Mouse (Mus musculus) kidney, adult 9 months (tissue): ENCODE measurements around the gene Phrf1.

Experiments used
- DNase-seq: peaks from one replicate; pipeline ENCODE4 v3.0.0; 2022

Gene Phrf1

DNA sequence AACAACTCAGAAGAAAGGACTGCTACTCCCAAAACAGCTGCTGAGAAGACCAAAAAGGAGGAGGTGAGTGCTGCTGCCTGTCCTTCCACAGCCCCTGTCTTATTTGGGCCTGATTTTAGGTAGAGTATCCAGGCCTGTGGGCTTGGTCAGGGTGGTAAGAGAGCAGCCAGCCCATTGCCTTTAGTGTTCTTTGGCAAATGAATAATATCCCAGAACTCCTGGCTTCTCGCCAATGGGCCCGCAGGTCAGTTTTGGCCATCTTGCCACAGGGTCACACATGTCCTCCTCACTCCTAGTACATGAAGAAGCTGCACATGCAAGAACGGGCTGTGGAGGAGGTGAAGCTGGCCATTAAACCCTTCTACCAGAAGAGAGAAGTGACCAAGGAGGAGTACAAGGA lies 32.9 kb downstream of the Phrf1 start:
- DNase-seq, result no peak

DNA sequence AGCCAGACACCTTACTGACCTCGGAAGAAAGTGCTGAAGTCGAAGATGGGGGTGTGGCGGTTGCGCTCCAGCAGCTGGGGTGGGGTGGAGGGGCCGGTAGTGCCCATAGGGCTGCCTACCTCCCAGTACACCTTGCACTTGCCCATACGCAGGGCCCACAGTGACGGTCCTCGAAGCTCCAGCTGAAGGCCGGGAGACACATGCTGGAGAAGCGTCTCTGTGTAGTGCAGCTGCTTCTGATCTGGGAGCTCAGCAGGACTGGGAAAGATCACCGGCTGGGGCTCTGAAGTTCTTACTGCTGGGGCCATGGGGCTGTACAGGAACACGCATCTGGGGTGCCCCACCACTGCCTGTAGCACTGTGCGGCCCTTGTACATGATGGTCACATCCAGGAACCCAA lies 35.1 kb downstream of the Phrf1 start:
- no peak for DNase-seq

DNA sequence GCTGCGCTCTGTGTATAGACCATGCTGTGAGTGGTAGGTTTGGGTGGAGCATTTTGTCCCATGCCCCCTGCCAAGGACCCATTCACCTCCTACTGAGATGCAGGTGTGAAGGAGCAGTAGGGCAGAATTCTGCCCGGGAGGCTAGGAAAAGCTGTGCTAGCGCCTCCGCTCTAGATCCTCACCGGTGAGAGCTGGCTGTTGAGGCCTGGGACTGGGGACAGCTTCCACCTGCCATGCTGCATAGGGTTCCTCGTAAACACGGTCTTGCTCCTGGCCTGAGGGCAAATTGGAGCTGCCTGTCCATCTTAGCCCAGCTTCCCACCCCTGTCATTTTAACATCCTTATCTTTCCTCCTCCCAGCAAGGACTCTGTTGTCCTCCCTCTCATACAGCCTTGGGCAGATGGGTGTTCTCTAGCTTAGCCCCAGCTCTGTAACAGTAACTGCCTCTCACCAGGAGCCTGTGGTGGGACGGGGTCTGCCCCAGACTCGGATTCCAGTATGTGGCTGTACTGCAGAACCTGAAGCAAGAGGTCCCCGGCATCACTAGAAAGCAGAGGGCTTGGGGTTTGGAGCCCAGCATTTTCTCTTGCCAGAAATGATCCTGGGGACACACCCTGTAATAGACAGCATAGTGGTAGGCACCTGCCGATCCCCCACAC lies 35.6 kb downstream of the Phrf1 start:
- no peak for DNase-seq

- DNase-seq, result peak; percentile 44
Measured at GRCm38 (mm10) chr7:141264761-141265410, 36.3 kb downstream of the Phrf1 start.

DNA sequence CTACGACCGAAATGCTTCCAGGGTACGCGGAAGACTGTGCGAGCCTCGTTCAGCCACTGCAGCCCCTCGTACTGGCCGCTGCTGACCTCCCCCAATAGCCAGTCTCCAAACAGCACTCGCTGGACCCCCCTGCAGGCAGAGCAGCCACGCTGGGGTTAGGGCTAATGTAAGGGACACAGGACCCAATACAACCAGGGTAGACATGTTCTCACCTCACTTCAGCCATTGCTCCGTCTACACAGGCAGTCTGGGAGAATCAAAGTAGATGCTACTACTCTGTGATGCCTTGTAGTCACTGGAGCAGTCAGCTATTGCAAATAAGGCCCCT lies 36.8 kb downstream of the Phrf1 start:
- DNase-seq, result no peak

DNA sequence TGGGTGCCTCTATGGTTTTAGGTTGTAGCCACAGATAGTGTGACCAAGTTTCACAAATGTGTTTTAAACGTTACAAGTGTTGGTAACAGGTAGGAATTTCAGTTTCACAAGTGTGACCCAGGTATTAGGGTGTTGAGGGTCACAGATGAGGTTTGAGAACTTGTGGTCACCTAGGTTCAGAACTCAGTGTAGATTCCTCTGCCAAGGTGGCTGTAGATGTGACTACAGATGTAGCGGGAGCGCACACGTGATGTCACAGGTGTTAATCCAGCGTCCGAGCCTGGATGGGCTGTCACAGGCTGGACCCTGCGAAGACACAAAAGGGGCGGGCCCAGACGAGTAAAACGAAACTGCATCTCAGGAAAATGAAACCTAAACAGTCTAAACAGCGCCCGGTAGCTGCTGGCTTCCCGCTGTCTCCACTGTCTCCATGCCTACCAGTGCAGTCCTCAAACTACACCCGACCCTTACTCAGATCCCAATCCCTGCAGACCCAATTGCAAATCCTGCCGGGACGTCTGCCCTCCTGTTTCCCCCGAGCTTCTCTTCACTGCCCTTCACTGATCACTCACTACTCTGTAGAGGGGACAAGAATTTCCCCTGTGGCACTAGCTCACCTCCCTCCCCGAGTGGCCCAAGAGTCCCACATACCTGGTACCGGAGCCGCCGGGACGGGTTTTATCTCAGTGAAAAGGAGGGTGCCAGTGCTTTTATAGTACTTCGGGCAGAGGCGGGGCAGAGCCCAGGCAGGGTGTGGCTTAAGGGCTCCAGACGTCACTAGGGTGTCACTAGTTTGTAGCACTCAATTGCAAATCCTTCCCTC lies 37.4 kb downstream of the Phrf1 start, which contains the start of gene Irf7:
Gene Irf7, minus strand, starts transcription at position 743 of the 823 bp plus-strand sequence.
- DNase-seq, result peak; percentile 78

- no peak for DNase-seq
Measured at GRCm38 (mm10) chr7:141268466-141269272, 40.1 kb downstream of the Phrf1 start.

- DNase-seq, result no peak
Measured at GRCm38 (mm10) chr7:141269273-141269545, 40.6 kb downstream of the Phrf1 start.

GRCm38 (mm10) chr7:141270631-141271030 lies 42.0 kb downstream of the Phrf1 start:
- no peak for DNase-seq

DNA sequence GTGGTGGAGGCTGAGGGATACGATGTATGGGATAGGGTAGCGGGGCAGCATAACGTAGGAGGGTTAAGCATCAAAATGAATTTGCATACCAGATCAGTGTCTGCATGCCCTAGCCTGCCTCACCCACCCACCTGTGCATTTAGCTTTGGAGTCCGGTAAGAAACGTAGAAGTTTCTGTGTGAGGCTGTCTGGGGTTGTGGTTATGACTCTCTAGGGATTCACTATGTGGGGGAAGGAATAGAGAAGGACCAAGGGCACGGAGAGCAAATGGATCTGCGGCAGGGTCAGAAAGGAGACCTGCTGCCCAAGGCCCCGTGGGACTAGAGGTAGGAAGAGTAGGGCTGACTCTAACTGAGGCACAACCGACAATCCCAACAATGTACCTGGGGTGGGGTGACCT lies 46.8 kb downstream of the Phrf1 start:
- no peak for DNase-seq

DNA sequence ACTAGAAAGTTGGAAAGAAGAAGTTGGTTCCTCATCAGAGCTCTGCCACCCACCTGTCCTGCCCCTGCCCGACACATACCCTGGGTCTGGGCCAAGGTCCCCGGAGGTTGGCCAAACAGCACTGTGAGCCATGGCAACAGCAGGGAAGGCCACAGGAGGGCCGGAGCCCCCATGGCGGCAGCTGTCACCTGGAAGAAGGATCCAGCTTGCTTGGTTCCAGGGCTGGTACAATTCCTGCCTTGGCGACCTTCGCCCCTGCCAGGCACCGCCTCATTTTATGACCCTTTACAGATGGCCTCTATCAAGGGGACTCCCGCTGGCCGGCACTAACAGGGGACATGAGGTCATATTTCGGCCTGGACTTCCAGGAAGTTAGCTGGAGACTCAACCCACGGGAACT lies 48.0 kb downstream of the Phrf1 start, which contains the start of gene Cdhr5:
Gene Cdhr5, minus strand, starts transcription at position 241 of the 400 bp plus-strand sequence.
- DNase-seq, result peak; percentile 88

DNA sequence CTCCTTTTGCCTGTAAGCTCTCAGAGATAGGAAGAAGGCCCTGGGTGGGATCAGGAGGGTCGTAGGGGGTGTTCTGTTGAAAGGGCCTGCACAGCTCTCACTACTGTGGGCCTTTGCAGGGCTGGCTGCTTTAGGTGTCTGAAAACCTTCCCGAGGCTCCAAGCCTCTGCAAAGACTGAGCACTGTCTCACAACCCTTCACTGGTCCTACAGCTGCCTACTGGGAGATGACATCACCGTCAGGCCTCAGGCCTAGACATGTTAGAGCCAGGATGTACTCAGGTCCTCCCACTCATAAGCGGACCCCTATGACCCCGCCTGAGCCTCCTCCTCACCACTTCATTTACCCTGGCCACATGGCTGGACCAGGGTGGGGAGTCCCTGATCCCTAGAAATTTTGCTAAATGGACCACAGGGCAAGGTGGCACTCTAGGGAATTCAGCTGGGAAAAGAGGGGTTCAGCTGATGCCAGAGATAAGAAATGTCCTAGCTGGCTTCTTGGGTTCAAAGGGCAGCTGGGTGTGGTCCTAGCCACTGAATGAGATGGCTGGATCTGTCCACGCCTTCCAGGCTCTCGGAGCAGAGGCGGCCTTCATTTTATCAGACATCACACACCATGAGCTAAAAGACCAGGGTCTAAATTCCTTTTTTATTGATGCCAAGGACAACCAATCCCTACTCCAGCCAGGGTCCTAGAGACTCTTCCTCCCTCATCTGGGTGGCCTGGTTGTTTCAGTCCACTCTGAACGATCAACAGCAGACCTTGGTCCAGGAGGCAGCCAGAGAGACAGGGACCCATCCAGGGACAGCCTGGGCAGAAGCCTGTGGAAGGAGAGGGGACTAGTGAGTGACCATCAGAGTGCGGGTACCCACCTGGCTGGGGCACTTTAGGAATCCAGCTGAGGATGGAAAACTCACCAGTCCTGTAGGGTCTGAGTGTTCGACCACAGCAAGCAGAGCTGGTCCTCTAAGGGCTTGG lies 49.4 kb downstream of the Phrf1 start:
- no peak for DNase-seq

DNA sequence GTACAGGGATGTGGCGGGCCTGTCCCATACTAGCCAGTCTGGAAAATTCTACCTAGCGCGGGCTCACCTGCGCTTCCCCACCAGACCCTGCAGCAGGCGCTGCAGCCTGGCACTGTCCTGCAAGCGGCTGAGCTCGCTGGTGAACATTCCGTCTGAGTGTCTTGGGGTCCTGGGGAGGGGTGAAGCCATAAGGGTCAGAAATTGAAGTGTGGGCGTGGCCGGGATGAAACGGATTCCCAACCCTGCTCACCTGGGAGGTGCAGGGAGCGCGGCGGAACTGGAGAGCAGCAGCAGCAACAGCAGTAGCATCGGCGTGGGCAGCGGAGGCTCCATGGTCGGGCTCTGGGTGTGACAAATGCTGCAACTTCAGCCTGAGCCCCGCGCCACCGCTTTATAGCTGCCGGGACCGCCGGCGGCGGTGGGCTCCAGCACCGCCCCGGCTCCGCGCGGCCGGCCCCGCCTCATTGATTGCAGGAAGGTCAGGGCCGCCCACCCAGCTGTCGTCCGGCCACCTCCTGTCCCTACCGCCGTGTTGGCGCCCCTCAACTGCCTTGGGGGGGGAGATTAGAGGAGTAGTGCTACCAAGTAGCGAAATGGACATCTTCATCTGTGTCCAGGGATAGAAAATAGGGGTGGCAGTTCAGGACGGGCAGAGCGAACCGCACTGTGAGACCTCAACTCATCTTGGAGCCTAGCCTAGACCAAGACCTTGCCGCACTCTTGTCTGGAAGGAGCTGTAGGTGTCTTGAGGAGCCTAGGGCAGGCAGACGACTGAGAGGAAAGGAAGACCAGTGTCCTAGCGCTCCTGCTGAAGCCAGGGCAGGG lies 50.4 kb downstream of the Phrf1 start, which contains the start of gene Sct:
Gene Sct, minus strand, starts transcription at position 368 of the 825 bp plus-strand sequence.
- DNase-seq, result no peak

- DNase-seq, result peak; percentile 68
Measured at GRCm38 (mm10) chr7:141281442-141281841, 52.9 kb downstream of the Phrf1 start.

GRCm38 (mm10) chr7:141282756-141283155 lies 54.2 kb downstream of the Phrf1 start:
- DNase-seq, result no peak

DNA sequence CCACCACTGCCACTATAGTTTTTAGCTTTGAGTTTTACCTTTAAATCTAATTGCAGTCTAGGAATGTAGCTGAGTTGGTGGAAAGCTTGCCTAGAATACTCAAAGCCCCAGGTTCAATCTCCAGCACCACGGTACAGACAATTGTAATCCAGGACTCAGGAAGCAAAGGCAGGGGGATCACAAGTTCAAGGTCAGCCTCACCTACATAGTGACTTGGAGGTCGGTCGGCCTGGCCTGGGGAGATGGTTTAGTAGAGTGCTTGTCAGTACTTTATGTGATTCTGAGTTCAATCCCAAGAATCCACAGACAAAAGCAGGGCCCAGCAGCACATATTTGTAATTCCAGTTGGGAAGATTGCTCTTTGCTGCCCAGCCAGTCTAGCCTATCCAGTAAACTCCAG lies 59.5 kb downstream of the Phrf1 start:
- DNase-seq, result no peak

DNA sequence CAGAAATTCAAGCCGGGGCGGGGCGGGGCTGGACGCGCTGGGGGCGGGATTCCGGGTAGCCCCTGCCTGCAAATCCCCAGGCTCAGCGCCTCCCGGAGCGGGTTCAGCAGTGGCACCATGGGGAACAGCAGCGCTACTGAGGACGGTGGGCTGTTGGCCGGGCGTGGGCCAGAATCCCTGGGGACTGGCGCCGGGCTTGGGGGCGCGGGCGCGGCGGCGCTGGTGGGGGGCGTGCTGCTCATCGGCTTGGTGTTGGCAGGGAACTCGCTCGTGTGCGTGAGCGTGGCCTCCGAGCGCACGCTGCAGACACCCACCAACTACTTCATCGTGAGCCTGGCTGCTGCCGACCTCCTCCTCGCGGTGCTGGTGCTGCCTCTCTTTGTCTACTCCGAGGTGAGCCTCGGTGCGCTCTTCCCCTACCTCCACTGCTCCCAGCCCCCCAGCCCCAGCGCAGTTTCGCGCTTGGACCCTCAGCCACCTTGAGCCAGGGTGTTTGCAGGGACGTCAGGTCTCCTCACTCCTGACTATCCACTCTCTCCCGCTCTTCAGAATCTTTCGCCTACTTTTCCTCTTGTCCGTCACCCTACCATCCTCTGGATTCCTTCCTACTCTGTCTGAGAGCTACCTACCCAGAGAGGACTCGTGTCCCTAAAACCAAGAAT lies 63.5 kb downstream of the Phrf1 start, which contains the start of gene Drd4:
Gene Drd4, plus strand, starts transcription at position 86 of the 662 bp plus-strand sequence.
- no peak for DNase-seq

DNA sequence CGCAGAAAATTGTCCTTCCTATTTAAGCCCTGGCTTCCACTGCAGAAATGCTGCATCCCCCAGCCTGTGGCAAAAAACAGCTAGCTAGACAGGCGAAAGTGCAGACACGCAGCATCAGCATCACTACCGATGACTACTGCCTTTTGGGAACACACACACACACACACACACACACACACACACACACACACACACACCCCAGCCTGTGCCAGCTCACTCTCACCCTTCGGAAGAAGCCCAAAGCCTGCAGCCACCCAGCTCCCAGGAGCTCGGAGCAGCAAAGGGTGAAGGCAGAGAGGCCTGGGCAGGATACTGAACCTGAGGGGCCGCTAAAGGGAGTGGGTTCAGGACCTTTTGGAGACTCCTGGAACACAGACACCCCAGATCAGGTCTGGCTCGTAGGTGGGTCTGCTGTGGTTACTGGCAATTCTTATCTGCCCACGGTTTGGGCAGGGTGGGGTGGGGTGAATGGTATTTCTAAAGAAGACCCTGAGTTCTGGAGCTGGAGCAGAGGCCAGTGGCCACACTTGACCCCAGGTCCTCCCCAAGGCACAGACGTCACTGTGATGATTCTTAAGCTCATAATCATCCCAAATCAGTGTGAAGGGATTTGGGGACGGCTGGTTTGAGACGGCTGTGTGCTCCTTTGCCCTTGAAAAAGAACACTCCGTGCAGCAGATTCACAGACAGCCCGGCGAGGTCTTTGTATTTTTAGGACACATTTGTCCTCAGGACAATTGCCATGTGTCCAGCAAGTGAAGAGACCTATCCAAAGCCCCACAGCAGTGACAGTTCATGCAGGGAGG lies 64.2 kb downstream of the Phrf1 start:
- no peak for DNase-seq

GRCm38 (mm10) chr7:141293852-141294471 lies 65.4 kb downstream of the Phrf1 start:
- DNase-seq, result no peak
